Mouse (Mus musculus) myocyte (in vitro differentiated cells): ENCODE measurements around the gene Nsun7. TPM values are rescaled to one million over a fixed set of nuclear protein-coding genes. Genes with fewer than 3 reads are reported as not detected.

Experiments
- H3K27me3 ChIP-seq: one replicate; pipeline ENCODE4 v1.6.1; 2011; ENCODE audit not compliant: control insufficient read depth, insufficient read depth, insufficient read length
- H3K36me3 ChIP-seq: one replicate; pipeline ENCODE4 v1.6.1; 2011; ENCODE audit not compliant: control insufficient read depth, insufficient read depth
- H3K4me2 ChIP-seq: one replicate; pipeline ENCODE4 v1.6.1; 2011; ENCODE audit warnings: low read depth, control low read depth
- H3K4me3 ChIP-seq: one replicate; pipeline ENCODE4 v1.5.1; 2011; ENCODE audit warnings: mild to moderate bottlenecking, control low read depth, moderate library complexity
- H3K79me2 ChIP-seq: one replicate; pipeline ENCODE4 v1.6.1; 2011; ENCODE audit not compliant: control insufficient read depth, insufficient read depth
- H3ac ChIP-seq: one replicate; pipeline ENCODE4 v1.6.1; 2011; ENCODE audit not compliant: control insufficient read depth, insufficient read length
- CEBPB ChIP-seq: IDR thresholded peaks from 2 replicates; pipeline ENCODE4 v1.6.1; 2011; ENCODE audit warnings: mild to moderate bottlenecking, moderate library complexity; ENCODE audit not compliant: poor library complexity, insufficient read depth, severe bottlenecking
- E2F4 ChIP-seq: IDR thresholded peaks from one replicate; pipeline ENCODE4 v1.6.1; 2011; ENCODE audit warnings: mild to moderate bottlenecking, control low read depth, moderate library complexity; ENCODE audit not compliant: insufficient read depth
- MAX ChIP-seq: IDR thresholded peaks from one replicate; pipeline ENCODE4 v1.6.1; 2011; ENCODE audit warnings: low read depth, mild to moderate bottlenecking, control low read depth
- MYOD1 ChIP-seq, 3 experiments: IDR thresholded peaks; one replicate each; pipeline ENCODE4 v1.6.1; 2011; ENCODE audit warnings: control low read depth in 2 of 3, low read depth in 2 of 3, mild to moderate bottlenecking in 2 of 3, moderate library complexity in 1 of 3; ENCODE audit not compliant: insufficient read length in 2 of 3, control insufficient read depth in 1 of 3
- MYOG ChIP-seq, 3 experiments: IDR thresholded peaks; one replicate each; pipeline ENCODE4 v1.6.1; 2011; ENCODE audit warnings: control low read depth in 2 of 3, low read depth in 2 of 3, mild to moderate bottlenecking in 2 of 3; ENCODE audit not compliant: insufficient read length in 2 of 3, control insufficient read depth in 1 of 3, insufficient read depth in 1 of 3
- POLR2A ChIP-seq: IDR thresholded peaks from one replicate; pipeline ENCODE4 v1.6.1; 2011; ENCODE audit warnings: low read depth, mild to moderate bottlenecking, control low read depth, moderate library complexity; ENCODE audit not compliant: insufficient read length
- POLR2AphosphoS2 ChIP-seq: IDR thresholded peaks from one replicate; pipeline ENCODE4 v1.6.1; 2011; ENCODE audit warnings: low read depth, control low read depth; ENCODE audit not compliant: insufficient read length
- REST ChIP-seq: IDR thresholded peaks from one replicate; pipeline ENCODE4 v1.6.1; 2011; ENCODE audit warnings: mild to moderate bottlenecking, control low read depth, moderate library complexity; ENCODE audit not compliant: insufficient read depth, insufficient read length
- SRF ChIP-seq: IDR thresholded peaks from one replicate; pipeline ENCODE4 v1.6.1; 2011; ENCODE audit warnings: low read depth; ENCODE audit not compliant: control insufficient read depth, insufficient read length
- TCF12 ChIP-seq: IDR thresholded peaks from one replicate; pipeline ENCODE4 v1.6.1; 2011; ENCODE audit warnings: mild to moderate bottlenecking, control low read depth; ENCODE audit not compliant: poor library complexity, insufficient read depth, severe bottlenecking
- TCF3 ChIP-seq: IDR thresholded peaks from one replicate; pipeline ENCODE4 v1.6.1; 2011; ENCODE audit warnings: low read depth, control low read depth; ENCODE audit not compliant: insufficient read length
- USF1 ChIP-seq: IDR thresholded peaks from one replicate; pipeline ENCODE4 v1.6.1; 2011; ENCODE audit warnings: low read depth, mild to moderate bottlenecking, control low read depth, moderate library complexity
- polyA plus RNA-seq: library from polyadenylated mRNA; unstranded; fragments of >200 nt; fragmentation: generic; extraction: Trizol; gene quantifications from one replicate; pipeline ENCODE4 v1.2.1, GENCODE M21; 2012; ENCODE audit warnings: missing spikeins

Gene Nsun7
- polyA plus RNA-seq, 1 experiment, result not detected

- Histone ChIP-seq H3K4me3 (no peak overlapping the region), H3K4me2 (no peak overlapping the region), H3K36me3 (no peaks in the 10 kb centered on the region), H3K79me2 (no peaks in the 10 kb centered on the region), H3ac (no peak overlapping the region), H3K27me3 (no peaks in the 10 kb centered on the region)
- TF ChIP-seq POLR2A (no peak), USF1 (no peak), REST (no peak), POLR2AphosphoS2 (no peak), E2F4 (no peak), MYOD1 (IDR thresholded peaks at IDR 0.05; ENCODE audit: control insufficient read depth in 1 of 3, insufficient read length in 2 of 3, low read depth in 2 of 3) (no peak), SRF (no peak), CEBPB (no peak), MYOG (IDR thresholded peaks at IDR 0.05; ENCODE audit: control insufficient read depth in 1 of 3, insufficient read depth in 1 of 3, insufficient read length in 2 of 3, low read depth in 2 of 3) (no peak), TCF3 (no peak), TCF12 (no peak), MAX (no peak)
Observed at GRCm38 (mm10) chr5:66337025-66337968, 77.6 kb downstream of the Nsun7 start.

DNA sequence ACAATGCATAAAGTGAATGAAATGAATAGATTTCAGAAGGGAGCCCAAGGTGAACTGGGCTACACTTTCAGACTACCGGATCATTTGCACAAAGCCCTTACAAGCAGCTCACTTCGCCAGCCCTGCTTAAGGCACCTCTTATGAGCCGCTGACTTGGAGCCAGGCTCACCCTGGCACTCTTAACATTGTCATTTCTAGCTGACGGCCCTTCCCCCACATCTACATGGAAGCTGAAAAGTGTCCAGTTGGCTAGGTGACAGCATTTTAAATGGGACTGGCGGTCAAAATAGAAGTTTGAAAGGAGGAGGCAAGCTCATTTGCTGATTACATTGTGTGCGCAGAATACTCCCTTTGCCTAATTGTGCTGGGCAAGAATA lies 78.3 kb downstream of the Nsun7 start:
- H3K79me2 ChIP-seq, result no peaks in the 10 kb centered on the region
- H3ac ChIP-seq, result no peak overlapping the region
- TF ChIP-seq TCF3 (no peak), CEBPB (no peak), E2F4 (no peak), USF1 (no peak)
- H3K4me3 ChIP-seq, result no peak overlapping the region
- H3K4me2 ChIP-seq, result no peak overlapping the region
- no peaks in the 10 kb centered on the region for H3K36me3 ChIP-seq
- no peaks in the 10 kb centered on the region for H3K27me3 ChIP-seq

- H3K79me2 ChIP-seq, result peaks cover 2% of the 10 kb centered on the region
- H3K27me3 ChIP-seq, result no peaks in the 10 kb centered on the region
- TF ChIP-seq E2F4 (no peak), SRF (no peak), MYOG (IDR thresholded peaks at IDR 0.05; ENCODE audit: control insufficient read depth in 1 of 3, insufficient read depth in 1 of 3, insufficient read length in 2 of 3, low read depth in 2 of 3) (no peak), MYOD1 (IDR thresholded peaks at IDR 0.05; ENCODE audit: control insufficient read depth in 1 of 3, insufficient read length in 2 of 3, low read depth in 2 of 3) (no peak), REST (no peak), POLR2A (no peak), MAX (no peak)
- no peak overlapping the region for H3K4me3 ChIP-seq
- H3ac ChIP-seq, result no peak overlapping the region
- H3K36me3 ChIP-seq, result peaks cover 2% of the 10 kb centered on the region
- no peak overlapping the region for H3K4me2 ChIP-seq
Observed at GRCm38 (mm10) chr5:66338583-66338982, 78.9 kb downstream of the Nsun7 start.

- Histone ChIP-seq H3K36me3 (peaks cover 4% of the 10 kb centered on the region), H3K4me3 (no peak overlapping the region), H3ac (no peak overlapping the region), H3K4me2 (no peak overlapping the region), H3K27me3 (no peaks in the 10 kb centered on the region), H3K79me2 (peaks cover 4% of the 10 kb centered on the region)
- TF ChIP-seq REST, result no peak
- TF ChIP-seq POLR2AphosphoS2, result no peak
- TF ChIP-seq CEBPB, result no peak
- no peak for TF ChIP-seq SRF
- TF ChIP-seq MYOD1 (IDR thresholded peaks at IDR 0.05; ENCODE audit: control insufficient read depth in 1 of 3, insufficient read length in 2 of 3, low read depth in 2 of 3), result no peak
- no peak for TF ChIP-seq MAX
- TF ChIP-seq POLR2A, result no peak
- TF ChIP-seq MYOG (IDR thresholded peaks at IDR 0.05; ENCODE audit: control insufficient read depth in 1 of 3, insufficient read depth in 1 of 3, insufficient read length in 2 of 3, low read depth in 2 of 3), result no peak
- TF ChIP-seq TCF3, result no peak
- no peak for TF ChIP-seq TCF12
- TF ChIP-seq E2F4, result no peak
- no peak for TF ChIP-seq USF1
Observed at GRCm38 (mm10) chr5:66340356-66341102, 80.8 kb downstream of the Nsun7 start.
